Mouse (Mus musculus) olfactory bulb, adult 2 months (tissue): Measurements from ENCODE around the gene Wscd2. TPM values are rescaled to one million over a fixed set of nuclear protein-coding genes. Genes with fewer than 3 reads are reported as not detected.

Experiments used
- H3K27ac ChIP-seq: fragments of 200-500 bp; 2 replicates; pipeline ENCODE4 v1.5.1; 2012; ENCODE audit warnings: low read depth, low read length; ENCODE audit not compliant: insufficient read depth
- H3K4me1 ChIP-seq: fragments of 200-500 bp; 2 replicates; pipeline ENCODE4 v1.6.1; 2012; ENCODE audit warnings: low read length; ENCODE audit not compliant: control insufficient read depth, insufficient read depth
- H3K4me3 ChIP-seq: fragments of 200-500 bp; 2 replicates; pipeline ENCODE4 v1.5.1; 2012; ENCODE audit warnings: mild to moderate bottlenecking, low read depth, low read length, moderate library complexity; ENCODE audit not compliant: insufficient read depth
- CTCF ChIP-seq: fragments of 200-500 bp; IDR thresholded peaks from 2 replicates; pipeline ENCODE4 v1.5.1; 2012; ENCODE audit warnings: low read depth, mild to moderate bottlenecking, low read length, moderate library complexity; ENCODE audit not compliant: insufficient read depth
- POLR2A ChIP-seq: fragments of 200-500 bp; IDR thresholded peaks from 2 replicates; pipeline ENCODE4 v1.6.1; 2012; ENCODE audit warnings: mild to moderate bottlenecking, low read depth, low read length, moderate library complexity; ENCODE audit not compliant: insufficient read depth
- WGBS: fragments of 180-500 bp; shearing (Covaris S2); methylation state at CpG from one replicate; pipeline ENCODE4 v1.1.7; 2018; 5-methylcytosine and 5-hydroxymethylcytosine counted together
- polyA plus RNA-seq: library from polyadenylated mRNA; stranded (reverse); fragments of >200 nt; gene quantifications from 2 replicates; pipeline ENCODE4 v1.2.4, GENCODE M21; 2012; ENCODE audit warnings: low replicate concordance; ENCODE audit not compliant: missing spikeins, insufficient read depth, insufficient read length

The Wscd2 gene
- polyA plus RNA-seq, 1 experiment = not detected

DNA sequence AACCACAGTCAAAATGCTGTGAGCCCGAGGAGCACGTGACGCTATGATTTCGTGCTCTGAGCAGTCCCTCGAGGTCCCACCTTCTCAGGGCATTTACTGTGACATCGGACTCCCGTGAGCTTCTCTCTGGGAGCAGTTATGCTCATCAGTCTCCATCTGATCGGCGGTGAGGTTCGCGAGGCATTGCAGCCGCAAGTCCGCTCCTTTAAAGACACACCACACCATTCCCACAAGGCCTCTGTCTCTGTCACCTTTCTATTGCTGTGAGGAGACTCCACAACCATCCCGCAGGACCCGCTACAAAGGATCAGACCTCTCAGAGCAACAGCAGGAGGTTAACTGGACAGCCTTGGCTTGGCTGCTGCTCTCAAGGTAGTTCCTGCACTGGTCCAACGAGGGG lies 28.6 kb upstream of the Wscd2 start:
- H3K4me1 ChIP-seq = peaks cover 15% of the 10 kb centered on the region; the same call in 1 of the 2 replicates
- no peak overlapping the region for H3K4me3 ChIP-seq
- no peak overlapping the region for H3K27ac ChIP-seq
- TF ChIP-seq CTCF = no peak
- TF ChIP-seq POLR2A = no peak
- WGBS = 23% methylated on average over 16 of the region's 16 CpGs

DNA sequence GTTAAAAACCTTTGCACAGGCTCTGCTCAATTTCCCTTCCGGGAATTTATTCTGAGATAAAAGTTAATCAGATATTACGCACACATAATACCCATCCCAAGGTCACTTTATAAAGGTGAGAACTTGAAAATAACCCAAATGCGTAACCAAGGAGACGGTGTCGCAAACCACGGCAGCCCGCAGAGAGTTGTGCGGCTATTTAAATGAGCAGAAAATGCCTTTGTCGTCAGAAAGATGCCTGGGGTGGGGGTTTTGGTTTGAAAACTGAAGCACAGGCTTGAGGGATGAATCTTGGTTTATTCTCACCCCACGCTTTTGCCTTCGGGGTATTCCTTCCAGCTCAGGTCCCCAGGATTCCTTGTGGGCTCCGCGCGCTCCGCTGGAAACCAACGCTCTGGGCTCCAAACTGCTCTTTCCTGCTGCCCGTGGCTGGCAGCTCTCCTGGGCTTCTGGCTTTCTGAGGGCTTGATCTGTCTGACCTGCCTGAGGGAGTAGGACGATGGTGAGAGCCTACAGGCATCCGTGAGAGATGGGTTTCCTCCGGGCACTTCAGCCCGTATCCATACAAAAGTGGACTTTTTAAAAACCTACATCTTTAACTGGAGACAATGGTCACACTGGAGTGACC lies 28.0 kb upstream of the Wscd2 start:
- WGBS = 47% methylated on average over 21 of the region's 21 CpGs
- Histone ChIP-seq H3K4me1 (peaks cover 21% of the 10 kb centered on the region), H3K4me3 (no peak overlapping the region), H3K27ac (no peak overlapping the region)
- TF ChIP-seq CTCF (no peak), POLR2A (no peak)

DNA sequence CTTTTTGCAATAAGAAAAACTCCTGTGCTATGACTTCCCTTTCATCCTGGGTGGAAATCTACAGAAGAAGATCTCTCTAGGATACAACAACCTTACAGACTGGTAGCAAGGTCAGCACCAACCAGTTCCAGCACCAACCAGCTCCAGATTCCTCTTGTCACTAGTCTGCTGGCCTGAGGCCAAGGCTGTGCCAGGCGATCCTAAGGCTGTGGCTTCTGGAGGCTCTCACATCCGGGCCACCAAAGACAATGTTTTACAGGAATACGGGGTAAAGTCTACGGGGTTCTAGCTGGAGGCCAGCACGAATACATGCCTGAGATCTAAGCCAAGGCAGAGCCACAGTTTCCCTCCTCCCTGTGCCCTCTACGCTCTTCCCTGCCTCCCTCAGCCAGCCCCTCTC lies 25.4 kb upstream of the Wscd2 start:
- peaks cover 34% of the 10 kb centered on the region for H3K4me1 ChIP-seq
- no peak overlapping the region for H3K27ac ChIP-seq
- no peak overlapping the region for H3K4me3 ChIP-seq
- 51% methylated on average over 6 of the region's 6 CpGs for WGBS
- TF ChIP-seq POLR2A (no peak), CTCF (no peak)

DNA sequence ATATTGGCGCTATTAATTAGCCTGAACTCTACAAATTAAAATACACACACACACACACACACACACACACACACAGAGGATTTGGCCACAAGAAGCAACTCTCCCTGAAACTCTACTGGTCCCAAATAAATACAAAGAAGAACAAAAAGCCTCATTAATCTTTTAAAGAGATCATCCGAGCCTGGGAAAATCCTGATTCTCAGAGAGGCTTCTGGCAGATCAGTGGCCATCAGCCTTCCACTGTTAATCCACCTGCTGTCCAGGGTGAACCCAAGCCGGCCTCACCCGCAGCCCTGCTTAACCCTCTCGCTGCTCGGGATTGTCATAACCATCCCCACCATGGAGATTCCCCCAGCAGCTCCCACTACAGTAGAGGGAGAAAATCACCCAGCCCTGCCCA lies 23.6 kb upstream of the Wscd2 start:
- no peak for TF ChIP-seq POLR2A
- no peak for TF ChIP-seq CTCF
- Histone ChIP-seq H3K27ac (no peak overlapping the region), H3K4me3 (no peak overlapping the region), H3K4me1 (peaks cover 32% of the 10 kb centered on the region)
- WGBS = 35% methylated on average over 6 of the region's 6 CpGs

DNA sequence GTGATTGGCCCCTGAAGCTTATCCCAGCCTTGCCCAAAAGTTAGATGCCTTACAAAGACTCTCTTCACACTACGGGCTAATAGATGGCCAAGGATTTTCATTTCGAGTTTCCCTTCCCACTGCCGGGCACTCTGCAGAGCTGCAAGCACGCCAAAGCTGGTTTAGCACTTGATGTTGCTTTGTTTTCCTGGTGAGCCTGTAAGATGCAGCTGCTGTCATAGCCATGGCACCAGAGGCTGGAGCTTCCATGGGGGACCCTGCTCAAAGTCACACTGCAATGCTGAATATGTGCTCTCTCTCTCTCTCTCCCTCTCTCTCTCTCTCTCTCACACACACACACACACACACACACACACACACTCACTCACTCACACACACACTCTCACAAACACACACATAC lies 23.1 kb upstream of the Wscd2 start:
- TF ChIP-seq POLR2A (no peak), CTCF (no peak)
- WGBS = 11% methylated on average over 4 of the region's 4 CpGs
- Histone ChIP-seq H3K4me3 (no peak overlapping the region), H3K4me1 (peaks cover 27% of the 10 kb centered on the region), H3K27ac (no peak overlapping the region)

DNA sequence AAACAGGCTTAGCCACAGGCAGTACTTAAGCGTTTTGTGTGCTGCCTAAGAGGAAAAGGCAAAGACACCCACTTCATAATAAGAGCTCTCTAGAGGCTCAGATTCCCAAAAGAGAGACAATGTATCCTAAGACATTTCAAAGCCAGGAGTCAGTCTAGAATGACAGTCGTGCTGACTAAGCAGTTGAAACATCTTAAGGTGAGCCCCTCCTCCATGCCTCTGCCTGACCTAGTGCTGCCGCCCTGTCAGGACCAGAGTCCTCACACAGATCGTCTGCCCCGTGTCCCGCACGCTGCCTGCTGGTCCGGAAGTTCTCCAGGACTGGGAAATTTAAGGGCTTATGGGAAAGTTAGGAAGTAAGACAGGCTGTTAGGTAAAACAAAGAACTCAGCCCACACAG lies 22.4 kb upstream of the Wscd2 start:
- 14% methylated on average over 8 of the region's 8 CpGs for WGBS
- TF ChIP-seq POLR2A (no peak), CTCF (no peak)
- H3K27ac ChIP-seq = no peak overlapping the region
- no peak overlapping the region for H3K4me3 ChIP-seq
- peaks cover 24% of the 10 kb centered on the region for H3K4me1 ChIP-seq

DNA sequence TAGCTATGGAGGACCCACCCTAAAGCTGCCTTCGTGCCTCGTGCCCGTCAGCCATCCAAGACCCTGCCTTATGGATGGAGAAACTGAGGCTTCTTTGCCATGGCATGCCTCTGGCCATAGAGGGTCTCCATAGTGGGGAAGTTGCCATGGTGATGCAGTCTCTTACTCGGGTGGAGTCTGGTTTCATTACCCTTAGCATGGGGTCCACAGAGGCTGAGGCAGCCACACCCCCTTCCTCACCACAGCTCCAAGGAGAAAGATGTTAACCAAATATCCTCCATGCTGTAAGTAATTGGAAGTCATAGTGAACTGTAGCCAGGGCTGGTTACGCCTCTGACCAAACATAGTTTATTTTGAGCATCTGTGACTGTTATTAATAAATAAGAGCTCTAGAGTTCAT lies 21.5 kb upstream of the Wscd2 start:
- H3K4me1 ChIP-seq = peaks cover 24% of the 10 kb centered on the region
- TF ChIP-seq CTCF (no peak), POLR2A (no peak)
- no peak overlapping the region for H3K27ac ChIP-seq
- 57% methylated on average over 5 of the region's 5 CpGs for WGBS
- no peak overlapping the region for H3K4me3 ChIP-seq

DNA sequence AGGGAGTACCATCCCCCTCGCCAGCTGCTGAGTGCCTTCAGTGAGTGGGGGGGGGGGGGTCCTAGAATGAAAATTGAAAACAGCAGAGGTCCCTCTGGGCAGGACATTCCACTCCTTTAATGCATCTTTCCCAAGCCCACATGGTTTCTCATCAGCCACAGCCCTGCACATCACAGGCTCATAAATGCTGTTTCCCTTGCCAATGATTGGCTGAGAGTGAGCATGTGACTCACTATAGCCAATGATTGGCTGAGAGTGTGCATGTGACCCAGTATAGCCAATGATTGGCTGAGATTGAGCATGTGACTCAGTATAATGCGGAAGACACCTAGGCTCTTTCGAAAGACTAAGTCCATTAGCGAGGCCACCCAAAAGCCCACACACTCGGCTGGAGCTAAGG lies 20.9 kb upstream of the Wscd2 start:
- Histone ChIP-seq H3K4me1 (peaks cover 24% of the 10 kb centered on the region), H3K27ac (no peak overlapping the region), H3K4me3 (no peak overlapping the region)
- no peak for TF ChIP-seq CTCF
- TF ChIP-seq POLR2A = no peak
- WGBS = 92% methylated on average over 5 of the region's 5 CpGs

DNA sequence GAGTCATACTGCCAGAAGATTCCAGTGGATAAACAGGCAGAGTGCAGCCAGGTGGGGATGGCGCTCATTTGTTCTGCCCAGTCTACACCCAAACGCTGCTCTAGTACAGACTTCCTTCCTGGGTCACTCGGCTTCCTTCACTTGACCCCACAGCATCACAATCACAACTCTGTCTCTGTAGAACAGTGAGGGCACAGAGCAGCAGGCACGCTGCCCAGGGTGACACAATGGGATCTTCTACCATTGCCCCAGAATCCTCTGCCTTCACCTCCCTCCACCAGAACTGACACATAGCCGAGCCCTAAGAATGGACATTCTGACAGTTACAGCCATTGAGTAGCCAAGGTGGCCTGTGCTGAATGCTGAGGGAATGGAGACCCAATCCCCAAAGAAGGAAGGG lies 20.3 kb upstream of the Wscd2 start:
- Histone ChIP-seq H3K27ac (no peak overlapping the region), H3K4me3 (no peak overlapping the region), H3K4me1 (peaks cover 22% of the 10 kb centered on the region)
- WGBS = 83% methylated on average over 5 of the region's 5 CpGs
- TF ChIP-seq POLR2A (no peak), CTCF (no peak)

DNA sequence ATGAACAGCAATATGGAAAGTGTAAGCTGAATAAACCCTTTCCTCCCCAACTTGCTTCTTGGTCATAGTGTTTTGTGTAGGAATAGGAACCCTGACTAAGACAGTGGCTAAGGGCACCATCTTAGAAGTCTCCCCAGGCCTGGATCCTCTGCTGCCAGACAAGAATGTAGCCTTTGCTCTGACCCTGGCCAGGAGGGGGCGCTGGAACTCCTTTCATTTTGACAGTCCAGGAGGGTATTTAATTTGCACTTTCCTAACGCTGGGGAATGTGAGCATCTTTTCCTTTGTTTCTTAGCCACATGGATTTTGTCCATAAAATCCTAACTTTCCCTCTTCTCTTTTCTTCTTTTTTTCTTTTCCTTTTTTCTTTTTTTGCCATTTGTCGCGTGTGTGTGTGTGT lies 18.7 kb upstream of the Wscd2 start:
- WGBS = 47% methylated on average over 4 of the region's 4 CpGs
- no peak overlapping the region for H3K4me3 ChIP-seq
- H3K4me1 ChIP-seq = peaks cover 19% of the 10 kb centered on the region
- TF ChIP-seq POLR2A (no peak), CTCF (peak; percentile 38)
- H3K27ac ChIP-seq = no peak overlapping the region
